Mouse (Mus musculus) T-cell, adult 2 months (primary cell): ENCODE results near the gene Mapkapk2.
A peak's percentile ranks its signal among the peaks of the same experiment; 100 is the strongest.
"Not testable (repeated sequence)": the region's sequence is repeated elsewhere in the genome, so short reads cannot be mapped to it uniquely, and the experiment has no call there.

Experiments
- DNase-seq: peaks from one replicate; pipeline ENCODE4 v3.0.0; 2022; ENCODE audit warnings: low spot score

The Mapkapk2 gene

GRCm38 (mm10) chr1:131097700-131098094, at the start of gene Mapkapk2:
Gene Mapkapk2 (minus strand): TSS chr1:131097826.
- peak; percentile 80 for DNase-seq

- DNase-seq = no peak
Measured at GRCm38 (mm10) chr1:131146181-131146614, 48.6 kb upstream of the Mapkapk2 start.

- DNase-seq = not testable (repeated sequence)
Measured at GRCm38 (mm10) chr1:131145222-131145621, 47.6 kb upstream of the Mapkapk2 start.

- DNase-seq = no peak
Measured at GRCm38 (mm10) chr1:131142472-131142871, 44.8 kb upstream of the Mapkapk2 start.

- no peak for DNase-seq
Measured at GRCm38 (mm10) chr1:131141449-131141848, 43.8 kb upstream of the Mapkapk2 start.

- DNase-seq = no peak
Measured at GRCm38 (mm10) chr1:131139102-131140095, 41.8 kb upstream of the Mapkapk2 start.

- peak; percentile 86 for DNase-seq
Measured at GRCm38 (mm10) chr1:131138191-131139016, 40.8 kb upstream of the Mapkapk2 start, which contains the start of gene Dyrk3. Gene Dyrk3 (minus strand): TSS chr1:131138340.

- DNase-seq = no peak
Measured at GRCm38 (mm10) chr1:131137717-131138118, 40.1 kb upstream of the Mapkapk2 start.

- no peak for DNase-seq
Measured at GRCm38 (mm10) chr1:131137111-131137510, 39.5 kb upstream of the Mapkapk2 start.

GRCm38 (mm10) chr1:131135960-131136629, 38.5 kb upstream of the Mapkapk2 start:
- no peak for DNase-seq

- DNase-seq = peak; percentile 51
Measured at GRCm38 (mm10) chr1:131134942-131135522, 37.4 kb upstream of the Mapkapk2 start.

- DNase-seq = no peak
Measured at GRCm38 (mm10) chr1:131134231-131134630, 36.6 kb upstream of the Mapkapk2 start.

GRCm38 (mm10) chr1:131125987-131126744, 28.5 kb upstream of the Mapkapk2 start:
- DNase-seq = no peak

- DNase-seq = no peak
Measured at GRCm38 (mm10) chr1:131123522-131124265, 26.1 kb upstream of the Mapkapk2 start.

- peak; percentile 43 for DNase-seq
Measured at GRCm38 (mm10) chr1:131121987-131122386, 24.4 kb upstream of the Mapkapk2 start.

GRCm38 (mm10) chr1:131119026-131119425, 21.4 kb upstream of the Mapkapk2 start:
- DNase-seq = peak; percentile 54

GRCm38 (mm10) chr1:131118530-131118929, 20.9 kb upstream of the Mapkapk2 start:
- no peak for DNase-seq

- no peak for DNase-seq
Measured at GRCm38 (mm10) chr1:131116430-131117011, 18.9 kb upstream of the Mapkapk2 start.

GRCm38 (mm10) chr1:131115932-131116331, 18.3 kb upstream of the Mapkapk2 start:
- peak; percentile 67 for DNase-seq

- no peak for DNase-seq
Measured at GRCm38 (mm10) chr1:131112576-131112975, 14.9 kb upstream of the Mapkapk2 start.
